Mouse (Mus musculus) spleen, postnatal 0 days (tissue): ENCODE measurements around the gene Zmynd8. TPM values are rescaled to one million over a fixed set of nuclear protein-coding genes. Genes with fewer than 3 reads are reported as not detected.

ENCODE experiments used
- polyA plus RNA-seq: library from polyadenylated mRNA; unstranded; fragments of >200 nt; fragmentation: Nextera tagmentation; extraction: Ambion mirVana; gene quantifications from 2 replicates; pipeline ENCODE4 v1.2.1, GENCODE M21; 2015

Zmynd8 gene
- 39.2 and 44.4 TPM in 2 replicates for polyA plus RNA-seq

DNA sequence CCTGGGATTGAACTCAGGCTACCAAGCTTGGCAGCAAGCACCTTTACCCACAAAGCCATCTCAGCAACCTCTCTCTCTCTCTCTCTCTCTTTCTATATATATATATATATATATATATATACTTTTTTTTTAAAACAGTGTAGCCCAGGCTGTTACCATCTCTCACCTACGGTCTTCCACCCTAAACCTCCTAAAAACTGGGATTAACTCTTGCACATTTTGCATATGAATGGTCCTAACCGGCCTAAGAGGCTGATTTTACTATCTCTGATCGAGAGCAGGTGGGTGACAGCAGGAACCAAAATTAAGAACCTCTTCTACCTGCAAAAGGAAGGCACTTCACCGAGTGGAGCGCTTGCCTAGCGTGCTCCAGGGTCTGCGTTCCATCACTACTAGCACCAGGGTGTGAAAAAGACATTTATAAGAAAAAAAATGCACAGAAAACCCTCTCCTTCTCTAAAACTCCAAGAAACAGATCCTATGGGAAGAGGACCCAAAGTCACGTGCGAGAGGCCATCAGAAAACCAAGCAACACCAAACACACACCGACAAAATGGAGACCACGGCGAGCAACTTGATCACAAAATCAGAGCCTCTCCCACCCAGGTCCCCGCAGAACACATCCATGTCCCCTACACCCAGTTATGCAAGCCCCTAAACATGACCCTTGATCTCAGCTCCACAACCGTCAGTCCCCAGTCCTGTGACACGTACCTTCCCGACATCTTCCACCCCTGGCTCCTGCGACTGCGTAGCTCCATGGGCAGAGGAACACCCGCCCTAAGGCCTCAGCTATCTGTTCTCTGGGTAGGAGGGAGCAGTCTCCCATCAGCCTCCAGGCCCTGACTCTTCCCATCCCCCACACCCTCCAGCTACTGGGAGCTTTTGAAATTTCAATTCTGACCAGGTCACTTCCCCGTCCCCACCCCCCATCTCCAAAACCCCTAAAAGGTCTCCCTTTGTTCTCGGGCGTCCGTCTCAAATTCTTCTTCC, at the start of gene Zmynd8:
TSS of gene Zmynd8 (minus strand) at position 815 of the 993 bp plus-strand sequence.

Other genes starting within 250 kb of the Zmynd8 start
- gene Ncoa3, start 93.6 kb upstream of the Zmynd8 start, polyA plus RNA-seq: 5.8 and 7.6 TPM in 2 replicates